Mouse (Mus musculus): ENCODE results near the gene Adgrl1. TPM values are rescaled to one million over a fixed set of nuclear protein-coding genes. Genes with fewer than 3 reads are reported as not detected.

Gene Adgrl1
- 12.4 and 13.9 TPM in 2 replicates for polyA plus RNA-seq (2016; fragmentation: Nextera tagmentation; extraction: Ambion mirVana)

DNA sequence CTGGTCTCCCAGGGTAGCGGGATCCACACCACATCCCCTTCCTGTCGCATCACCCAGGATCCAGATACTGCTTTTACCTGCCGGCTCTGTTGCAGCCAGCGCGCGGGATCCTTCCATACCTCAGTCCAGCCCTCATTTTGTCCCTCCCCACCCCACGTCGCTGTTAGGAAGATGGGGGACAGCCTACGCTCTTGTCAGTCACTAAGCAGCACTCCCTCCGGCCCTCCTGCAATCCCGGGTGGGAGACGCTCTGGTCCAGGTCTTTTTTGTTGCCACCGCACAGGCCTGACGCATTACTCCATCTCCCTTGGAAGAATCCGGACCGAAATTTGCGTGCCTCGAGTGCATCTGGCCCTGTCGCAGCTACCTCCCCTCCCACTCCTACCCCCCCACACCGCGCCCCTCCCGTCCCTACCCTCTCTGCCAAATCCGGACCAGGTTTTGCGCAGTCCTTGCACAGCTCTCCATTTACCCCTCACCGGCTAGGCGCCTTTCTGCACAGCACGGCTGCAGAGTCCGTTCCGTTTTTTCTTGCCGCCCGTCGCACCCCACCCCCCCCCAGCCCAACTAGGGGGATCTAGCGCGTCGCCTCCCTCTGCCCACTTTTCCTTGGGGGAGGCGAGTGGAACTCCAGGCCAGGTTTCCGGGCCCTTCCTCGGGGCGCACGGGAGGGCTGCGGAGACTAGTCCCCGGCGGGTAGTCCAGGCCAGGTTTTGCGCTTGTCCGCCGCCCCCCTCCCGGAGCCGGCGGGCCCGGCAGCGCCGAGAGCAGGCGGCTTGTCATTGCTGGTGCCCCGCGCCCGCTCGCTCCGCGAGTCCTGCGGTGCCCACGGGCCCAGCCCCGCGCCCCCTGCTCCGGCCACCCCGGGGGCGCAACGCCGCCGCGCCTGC is at the start of gene Adgrl1:
Adgrl1 (plus strand) TSS at position 743 of the 890 bp plus-strand sequence.
- Histone ChIP-seq H3K36me3 (replicated peaks) (no peaks in the 10 kb centered on the region), H3K27me3 (replicated peaks; ENCODE audit: low read depth, poor library complexity, severe bottlenecking) (peaks cover 37% of the 10 kb centered on the region), H3K27ac (replicated peaks) (peak within 1 kb of the TSS; percentile 94), H3K9me3 (no peaks in the 10 kb centered on the region), H3K4me1 (peaks cover 68% of the 10 kb centered on the region), H3K4me3 (peak within 1 kb of the TSS; percentile 93)
- DNase-seq (ENCODE audit: low spot score), result peak; percentile 97
- under 1% methylated on average over 70 of the region's 70 CpGs for WGBS

DNA sequence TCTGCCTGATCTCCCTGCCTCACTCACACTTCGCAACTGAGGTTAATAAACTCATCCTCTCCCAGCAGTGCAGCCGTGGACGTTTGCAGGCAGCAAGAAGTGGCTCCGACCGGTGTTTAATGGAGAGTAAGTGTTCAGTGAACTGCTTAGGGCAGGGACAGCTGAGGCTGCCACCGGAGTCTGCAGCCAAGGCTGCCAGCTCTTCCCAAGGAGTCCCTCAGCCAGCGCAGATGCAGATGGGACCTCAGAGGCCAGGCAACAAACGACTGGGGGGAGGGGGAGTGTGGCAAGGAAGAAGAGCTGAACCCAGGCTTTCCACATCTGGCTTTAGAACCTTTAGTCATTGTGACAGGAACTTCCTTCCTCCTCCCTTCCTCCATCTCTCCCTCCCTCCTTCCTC is 47.6 kb upstream of the Adgrl1 start:
- 21% methylated on average over 8 of the region's 8 CpGs for WGBS
- Histone ChIP-seq H3K4me1 (peaks cover 17% of the 10 kb centered on the region), H3K27ac (replicated peaks) (0 out of 2 replicates have a peak overlapping the region, but pooled peaks have one; percentile 14), H3K9me3 (peaks cover 9% of the 10 kb centered on the region), H3K4me3 (no peak overlapping the region), H3K36me3 (replicated peaks) (no peaks in the 10 kb centered on the region), H3K27me3 (replicated peaks; ENCODE audit: low read depth, poor library complexity, severe bottlenecking) (peaks cover 9% of the 10 kb centered on the region; the same call in 1 of the 2 replicates)
- DNase-seq (ENCODE audit: low spot score), result no peak

DNA sequence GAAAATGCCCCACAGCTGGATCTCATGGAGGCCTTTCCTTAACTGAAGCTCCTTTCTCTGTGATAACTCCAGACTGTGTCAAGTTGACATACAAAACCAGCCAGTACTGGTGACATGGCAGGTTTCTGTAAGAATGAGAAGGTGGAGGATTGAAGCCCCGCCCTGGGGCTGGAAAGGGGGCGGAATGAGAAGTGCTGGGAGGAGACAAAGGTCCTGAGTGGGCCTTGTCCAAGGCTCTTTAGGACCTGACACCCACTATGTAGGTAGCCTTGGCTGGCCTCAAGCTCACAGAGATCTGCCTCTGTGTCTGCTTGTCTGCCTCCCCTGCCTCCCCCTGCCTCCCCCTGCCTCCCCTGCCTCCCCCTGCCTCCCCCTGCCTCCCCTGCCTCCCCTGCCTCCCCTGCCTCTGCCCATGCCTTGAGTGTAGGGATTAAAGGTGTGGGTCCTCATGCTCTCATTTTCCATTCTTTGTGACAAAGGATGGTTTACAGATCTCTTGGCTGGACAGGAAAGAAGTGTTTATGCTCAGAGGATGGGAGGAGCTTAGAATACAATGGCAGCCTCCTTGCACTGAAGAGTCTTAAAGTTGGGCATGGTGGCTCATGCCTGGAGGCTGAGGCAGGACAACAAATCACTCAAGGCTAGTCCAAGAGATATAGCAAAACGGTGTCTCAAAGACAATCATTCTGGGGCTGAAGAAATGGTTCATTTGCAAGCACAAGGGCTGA is 46.4 kb upstream of the Adgrl1 start:
- no peak for DNase-seq (ENCODE audit: low spot score)

DNA sequence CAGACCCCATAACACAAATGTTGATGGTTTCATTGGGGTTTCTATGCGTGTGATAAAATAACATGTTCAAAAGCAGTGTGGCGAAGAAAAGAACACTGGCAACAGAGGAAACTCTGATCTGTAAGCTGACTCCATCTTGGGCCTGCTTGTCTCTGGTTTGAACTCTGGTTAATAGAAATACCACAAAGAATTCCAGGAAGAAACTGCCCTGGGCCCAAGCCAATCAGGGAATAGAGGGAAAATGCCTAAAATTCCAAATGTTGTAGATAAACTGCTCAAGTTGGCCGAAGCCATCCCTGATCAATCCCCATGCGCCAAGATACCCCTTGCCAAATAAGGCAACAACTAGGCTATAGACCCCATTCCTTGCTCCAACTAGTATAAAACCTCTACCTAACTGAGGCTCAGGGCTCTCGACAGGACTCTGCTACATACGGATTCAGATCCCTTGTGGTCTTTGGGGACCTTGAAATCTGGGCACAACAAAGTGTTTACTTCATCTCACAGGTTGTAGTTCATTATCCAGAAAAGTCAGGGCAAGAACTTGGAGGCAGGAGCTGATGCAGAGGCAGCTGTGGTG is 43.3 kb upstream of the Adgrl1 start:
- H3K4me3 ChIP-seq, result no peak overlapping the region
- H3K9me3 ChIP-seq, result no peaks in the 10 kb centered on the region
- 85% methylated on average over 6 of the region's 6 CpGs for WGBS
- DNase-seq (ENCODE audit: low spot score), result no peak
- no peaks in the 10 kb centered on the region for H3K36me3 ChIP-seq (replicated peaks)
- H3K27ac ChIP-seq (replicated peaks), result no peak overlapping the region
- H3K4me1 ChIP-seq, result peaks cover 17% of the 10 kb centered on the region
- peaks cover 13% of the 10 kb centered on the region for H3K27me3 ChIP-seq (replicated peaks; ENCODE audit: low read depth, poor library complexity, severe bottlenecking)

More for the DNA sequence above, 46.4 kb upstream of the Adgrl1 start:
- H3K27me3 ChIP-seq (replicated peaks; ENCODE audit: low read depth, poor library complexity, severe bottlenecking), result peaks cover 9% of the 10 kb centered on the region; the same call in 1 of the 2 replicates
- 77% methylated on average over 3 of the region's 3 CpGs for WGBS
- peaks cover 17% of the 10 kb centered on the region for H3K4me1 ChIP-seq
- no peaks in the 10 kb centered on the region; the same call in 1 of the 2 replicates for H3K9me3 ChIP-seq
- no peaks in the 10 kb centered on the region for H3K36me3 ChIP-seq (replicated peaks)
- no peak overlapping the region; the same call in 1 of the 2 replicates for H3K27ac ChIP-seq (replicated peaks)
- H3K4me3 ChIP-seq, result no peak overlapping the region

DNA sequence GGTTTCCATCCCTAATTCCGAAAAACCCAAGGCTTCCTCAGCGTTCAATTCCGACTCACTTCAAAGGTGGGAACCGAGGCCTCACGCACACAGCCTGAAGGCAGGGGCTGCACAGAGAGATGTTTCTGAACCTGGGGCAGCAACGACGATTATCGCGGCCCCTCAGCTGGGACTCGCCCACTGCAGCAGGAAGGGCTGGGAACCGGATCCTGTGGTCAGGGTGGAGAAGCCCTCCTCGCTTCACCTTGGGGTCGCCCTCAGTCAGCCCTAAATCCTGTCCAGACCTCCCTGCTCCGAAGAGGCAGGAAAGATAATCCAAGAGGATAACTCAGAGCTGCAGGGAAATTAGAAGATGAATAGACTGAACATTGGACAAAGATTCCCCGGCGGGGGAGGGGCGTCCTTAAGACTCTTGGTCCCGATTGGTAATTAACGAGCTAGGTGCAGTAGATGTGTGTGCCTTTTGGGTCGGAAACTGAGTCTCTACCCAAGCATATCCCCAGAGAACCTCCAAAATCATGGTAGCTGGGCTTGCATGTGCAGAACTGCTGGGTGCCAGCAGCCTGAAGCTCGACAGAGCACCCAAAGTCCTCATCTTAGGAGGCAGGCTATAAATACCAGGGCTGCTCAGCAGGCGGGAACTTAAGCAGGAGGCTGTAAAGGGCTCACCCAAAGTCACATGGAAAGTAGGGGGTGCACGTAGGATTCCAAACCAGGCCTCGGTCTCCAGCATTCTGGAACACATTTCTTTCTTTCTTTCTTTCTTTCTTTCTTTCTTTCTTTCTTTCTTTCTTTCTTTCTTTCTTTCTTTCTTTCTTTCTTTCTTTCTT is 37.3 kb upstream of the Adgrl1 start:
- Histone ChIP-seq H3K27ac (replicated peaks) (peak overlapping the region; percentile 66), H3K9me3 (no peaks in the 10 kb centered on the region), H3K4me1 (peaks cover 10% of the 10 kb centered on the region), H3K4me3 (peak overlapping the region; percentile 48), H3K36me3 (replicated peaks) (no peaks in the 10 kb centered on the region), H3K27me3 (replicated peaks; ENCODE audit: low read depth, poor library complexity, severe bottlenecking) (peaks cover 19% of the 10 kb centered on the region)
- 7% methylated on average over 24 of the region's 24 CpGs for WGBS
- peak; percentile 51 for DNase-seq (ENCODE audit: low spot score)

DNA sequence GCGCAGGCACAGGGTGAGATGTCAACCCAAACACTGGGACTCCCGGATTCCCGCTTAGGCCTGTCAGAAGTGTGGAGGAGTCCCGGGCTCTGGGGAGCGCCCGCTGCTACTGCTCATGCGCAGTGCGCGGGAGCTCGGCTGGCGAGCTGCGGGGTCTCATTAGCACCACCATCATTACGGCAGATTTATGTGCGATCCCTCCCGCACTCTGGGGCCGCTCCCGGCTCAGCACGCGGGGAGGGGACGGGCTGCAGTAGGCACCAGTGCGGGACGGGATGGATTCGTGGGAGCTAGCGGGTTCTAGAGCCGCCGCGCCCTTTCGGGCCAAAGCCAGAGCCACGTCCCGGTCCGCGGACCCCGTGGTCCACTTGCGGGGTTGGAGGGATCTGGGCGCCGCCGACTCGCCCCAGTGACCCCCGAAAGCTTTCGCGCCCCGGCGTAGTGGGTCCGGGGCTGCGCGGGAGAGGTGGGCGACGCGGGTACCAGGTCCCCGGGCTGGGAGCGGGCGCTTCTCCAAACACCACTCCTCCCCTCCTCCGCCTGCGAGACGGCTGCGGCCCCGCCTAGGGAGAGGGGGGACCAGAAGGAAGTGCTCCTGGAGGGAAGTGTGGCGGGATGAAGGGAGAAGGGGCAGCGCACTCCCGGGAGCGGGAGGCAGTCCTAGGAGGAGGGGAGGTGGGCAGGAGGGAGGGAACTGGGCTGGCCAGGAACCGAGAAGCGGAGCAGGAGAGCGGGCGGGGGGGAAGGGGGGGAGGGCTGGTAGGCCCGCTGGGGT is 24.8 kb upstream of the Adgrl1 start:
- 0 out of 2 replicates have a peak, but pooled peaks cover 2% of the 10 kb centered on the region for H3K9me3 ChIP-seq
- peak; percentile 82 for DNase-seq (ENCODE audit: low spot score)
- H3K4me1 ChIP-seq, result peaks cover 27% of the 10 kb centered on the region
- no peaks in the 10 kb centered on the region for H3K36me3 ChIP-seq (replicated peaks)
- H3K4me3 ChIP-seq, result peak overlapping the region; percentile 77
- peaks cover 52% of the 10 kb centered on the region for H3K27me3 ChIP-seq (replicated peaks; ENCODE audit: low read depth, poor library complexity, severe bottlenecking)
- under 1% methylated on average over 64 of the region's 66 CpGs for WGBS
- H3K27ac ChIP-seq (replicated peaks), result peak overlapping the region; percentile 84

DNA sequence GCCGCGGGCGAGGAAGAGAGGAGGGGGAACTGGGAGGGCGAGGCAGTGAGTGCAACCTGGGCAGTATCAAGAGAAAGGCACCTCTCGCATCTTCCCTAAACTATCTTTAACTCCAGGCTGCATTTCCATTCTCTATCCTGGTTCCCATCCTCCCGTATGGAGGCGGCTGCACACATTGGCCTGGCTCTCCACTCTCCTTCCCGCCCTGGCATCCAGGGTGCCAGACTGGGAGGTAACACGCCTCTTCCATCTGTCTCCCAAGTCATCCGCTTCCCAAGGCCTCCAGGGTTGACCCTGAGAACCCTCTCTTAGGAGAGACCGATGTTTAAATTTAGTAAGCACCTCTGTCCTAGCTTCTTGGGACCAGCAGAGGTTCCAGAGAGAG is 24.3 kb upstream of the Adgrl1 start:
- no peak for DNase-seq (ENCODE audit: low spot score)

DNA sequence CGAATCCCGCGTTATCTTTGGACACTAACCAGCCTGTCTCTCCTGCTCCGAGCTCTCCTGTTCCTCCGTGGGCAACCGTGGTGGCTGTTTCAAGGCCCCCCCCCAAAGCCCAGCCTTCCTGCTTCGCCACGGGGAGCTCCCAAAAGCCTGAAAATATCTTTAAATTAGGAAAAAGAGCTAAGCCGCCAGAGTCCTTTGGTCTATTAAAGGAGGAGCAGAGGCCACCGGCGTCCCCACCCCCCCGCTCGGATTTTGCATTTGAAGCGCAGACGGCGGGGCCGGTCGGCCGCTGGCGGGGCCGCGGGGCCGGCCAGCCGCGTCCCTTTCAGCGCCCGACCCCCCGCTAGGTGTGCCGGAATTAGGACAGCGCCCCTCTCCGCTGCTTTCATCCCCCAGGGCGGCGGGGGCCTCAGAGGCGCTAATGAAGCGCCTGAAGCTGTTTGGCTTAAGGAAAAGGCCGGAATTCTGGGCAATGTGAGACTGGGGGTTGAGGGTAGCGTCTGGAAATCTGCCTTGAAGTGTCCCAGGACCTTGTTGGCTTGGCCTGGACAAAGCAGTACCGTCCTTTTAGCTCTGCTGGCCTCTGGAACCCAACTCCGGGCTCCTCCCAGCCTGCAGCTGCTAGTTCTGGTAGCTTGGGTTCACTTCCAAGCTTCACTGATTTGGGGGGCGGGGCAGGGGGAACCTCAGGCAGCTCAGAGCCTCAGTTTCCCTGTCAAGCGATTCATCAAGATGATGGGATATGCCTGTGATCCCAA is 23.6 kb upstream of the Adgrl1 start:
- under 1% methylated on average over 41 of the region's 41 CpGs for WGBS
- Histone ChIP-seq H3K4me3 (peak overlapping the region; percentile 77), H3K9me3 (0 out of 2 replicates have a peak, but pooled peaks cover 2% of the 10 kb centered on the region), H3K36me3 (replicated peaks) (no peaks in the 10 kb centered on the region), H3K4me1 (peaks cover 27% of the 10 kb centered on the region), H3K27me3 (replicated peaks; ENCODE audit: low read depth, poor library complexity, severe bottlenecking) (peaks cover 52% of the 10 kb centered on the region), H3K27ac (replicated peaks) (peak overlapping the region; percentile 84)
- DNase-seq (ENCODE audit: low spot score), result peak; percentile 57

More for the DNA sequence above, 24.3 kb upstream of the Adgrl1 start:
- Histone ChIP-seq H3K9me3 (0 out of 2 replicates have a peak, but pooled peaks cover 2% of the 10 kb centered on the region), H3K36me3 (replicated peaks) (no peaks in the 10 kb centered on the region), H3K27ac (replicated peaks) (peak overlapping the region; percentile 84), H3K4me3 (peak overlapping the region; percentile 77), H3K4me1 (peaks cover 27% of the 10 kb centered on the region), H3K27me3 (replicated peaks; ENCODE audit: low read depth, poor library complexity, severe bottlenecking) (peaks cover 52% of the 10 kb centered on the region)
- WGBS, result 0% methylated on average over 11 of the region's 11 CpGs

DNA sequence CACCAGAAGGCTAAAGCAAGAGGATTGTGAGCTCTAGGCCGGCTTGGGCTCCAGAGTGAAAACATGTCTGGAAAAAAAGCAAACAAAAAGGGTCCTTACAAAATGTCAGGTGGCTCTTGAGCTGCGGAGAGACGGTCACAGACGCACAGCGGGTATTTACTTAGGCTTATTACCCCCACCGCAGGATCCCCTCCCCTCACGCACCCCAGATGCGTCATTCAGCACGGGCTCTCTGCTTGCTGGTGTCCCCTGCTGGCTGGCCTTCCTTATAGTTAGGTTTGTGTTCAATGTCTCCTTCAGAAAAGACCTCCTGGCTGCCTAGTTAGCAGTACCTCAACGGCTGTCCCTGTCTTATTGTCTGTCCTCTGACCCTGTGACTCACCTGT is 23.1 kb upstream of the Adgrl1 start:
- 3% methylated on average over 10 of the region's 10 CpGs for WGBS
- Histone ChIP-seq H3K36me3 (replicated peaks) (no peaks in the 10 kb centered on the region), H3K9me3 (0 out of 2 replicates have a peak, but pooled peaks cover 2% of the 10 kb centered on the region), H3K27ac (replicated peaks) (no peak overlapping the region; the same call in 1 of the 2 replicates), H3K27me3 (replicated peaks; ENCODE audit: low read depth, poor library complexity, severe bottlenecking) (peaks cover 52% of the 10 kb centered on the region), H3K4me1 (peaks cover 27% of the 10 kb centered on the region), H3K4me3 (peak overlapping the region; percentile 77)
- peak; percentile 55 for DNase-seq (ENCODE audit: low spot score)

DNA sequence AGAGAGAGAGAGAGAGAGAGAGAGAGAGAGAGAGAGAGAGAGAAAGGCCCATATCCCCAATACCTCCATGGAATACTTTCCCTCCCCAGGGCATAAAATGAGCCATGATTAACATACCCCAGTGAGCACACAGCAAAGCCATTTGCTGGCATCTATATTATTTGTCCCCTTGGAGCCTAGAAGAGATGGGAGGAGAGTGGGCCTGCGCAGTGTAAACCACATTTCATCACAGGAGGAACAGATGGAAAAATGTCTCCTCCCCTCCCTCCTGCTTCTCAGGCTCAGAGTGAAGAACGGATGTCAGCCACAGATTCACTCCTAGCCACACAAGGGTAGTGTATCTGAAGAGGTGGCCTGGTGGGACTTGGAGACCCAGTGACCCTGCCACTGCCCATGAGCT is 11.5 kb upstream of the Adgrl1 start:
- 77% methylated on average over 2 of the region's 2 CpGs for WGBS
- DNase-seq (ENCODE audit: low spot score), result no peak
- H3K9me3 ChIP-seq, result no peaks in the 10 kb centered on the region
- H3K27me3 ChIP-seq (replicated peaks; ENCODE audit: low read depth, poor library complexity, severe bottlenecking), result peaks cover 19% of the 10 kb centered on the region
- no peaks in the 10 kb centered on the region for H3K4me1 ChIP-seq
- no peak overlapping the region for H3K4me3 ChIP-seq
- no peaks in the 10 kb centered on the region for H3K36me3 ChIP-seq (replicated peaks)
- no peak overlapping the region for H3K27ac ChIP-seq (replicated peaks)
